Mouse (Mus musculus) kidney, adult 2 months (tissue): ENCODE results near the gene Kdsr.

Experiments
- CTCF ChIP-seq: fragments of 200-500 bp; conservative IDR thresholded peaks from 2 replicates; pipeline ENCODE4 v1.5.1; 2011; ENCODE audit warnings: low read depth, mild to moderate bottlenecking, control low read depth, low read length, moderate library complexity, mixed read lengths; ENCODE audit not compliant: insufficient read depth, insufficient read length
- POLR2A ChIP-seq: fragments of 200-500 bp; IDR thresholded peaks from one replicate; pipeline ENCODE4 v1.6.1; 2011; ENCODE audit warnings: low read depth, low read length, control low read depth

DNA sequence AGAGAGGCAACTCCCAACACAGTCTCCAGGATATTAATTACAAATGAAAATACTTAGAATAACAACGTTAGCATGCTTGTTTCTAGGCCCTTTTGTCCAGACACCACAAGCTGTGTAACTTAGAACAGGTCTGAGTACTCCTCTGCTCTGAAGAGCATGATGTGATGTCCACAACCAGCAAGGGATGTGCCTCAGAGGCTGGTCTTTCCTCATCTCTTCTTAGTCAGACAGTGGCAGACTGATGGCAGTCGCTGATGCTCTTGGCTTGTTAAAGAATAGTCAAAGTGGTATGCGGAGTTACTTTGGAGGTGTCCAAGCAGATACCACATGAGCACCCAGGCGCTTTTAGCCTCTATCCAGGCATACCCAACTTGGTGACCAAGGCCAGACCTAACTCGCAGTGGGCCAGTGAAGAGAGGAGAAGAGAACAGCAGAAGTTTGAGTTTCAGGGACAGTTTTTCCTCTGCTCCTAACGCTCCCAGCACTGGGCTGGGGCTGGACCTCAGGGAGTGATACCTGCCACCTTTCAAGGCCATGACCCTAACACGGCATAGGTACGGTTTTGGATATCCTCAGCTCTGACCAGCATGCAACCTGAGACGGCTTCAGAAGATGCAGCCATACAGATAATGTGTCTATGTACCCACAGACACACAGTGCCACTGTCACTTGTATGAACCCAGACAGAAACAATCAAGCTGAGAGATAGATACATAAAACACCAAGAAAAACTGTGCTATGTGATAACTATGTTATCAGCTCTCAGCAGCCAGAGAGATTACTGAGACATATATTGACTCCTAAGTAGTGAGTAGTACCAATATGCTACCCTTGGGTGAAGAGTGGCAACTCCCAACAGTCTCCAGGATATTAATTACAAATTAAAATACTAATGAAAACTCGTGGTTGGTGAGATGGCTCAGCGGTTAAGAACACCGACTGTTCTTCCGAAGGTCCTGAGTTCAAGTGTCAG, 44.1 kb downstream of the Kdsr start:
- TF ChIP-seq CTCF (no peak), POLR2A (no peak)
